Mouse (Mus musculus): ENCODE data around the gene Gm10642. TPM values are rescaled to one million over a fixed set of nuclear protein-coding genes. Genes with fewer than 3 reads are reported as not detected.
A peak's percentile ranks its signal among the peaks of the same experiment; 100 is the strongest.

Gm10642 gene
- polyA plus RNA-seq, 1 experiment from 2014 or later: 0.45 TPM

- H3K27me3 ChIP-seq (ENCODE audit: control insufficient read depth, insufficient read depth, low read length): no peaks in the 10 kb centered on the region
- no peak overlapping the region for H3K4me3 ChIP-seq (ENCODE audit: control insufficient read depth in 1 of 2, insufficient read depth in 1 of 2, low read depth in 1 of 2, low read length in 2 of 2)
- H3K9me3 ChIP-seq (ENCODE audit: control insufficient read depth, low read length): no peaks in the 10 kb centered on the region
- ATAC-seq (ENCODE audit: insufficient number of reproducible peaks, insufficient read depth, low FRiP score, low read depth): no peak
- H3K4me1 ChIP-seq (ENCODE audit: control insufficient read depth in 2 of 2, insufficient read depth in 2 of 2, low read length in 2 of 2): 0 out of 4 replicates have a peak, but pooled peaks cover 0 to 3% of the 10 kb centered on the region in 2 experiments
- H3K4me2 ChIP-seq (ENCODE audit: low read length): no peak overlapping the region
- H3K36me3 ChIP-seq (ENCODE audit: control insufficient read depth, insufficient read depth, low read length): no peaks in the 10 kb centered on the region
- WGBS: 67% methylated on average over 4 of the region's 4 CpGs
- H3K27ac ChIP-seq (replicated peaks in 1 of 2; ENCODE audit: control insufficient read depth in 1 of 2, insufficient read depth in 1 of 2, low read depth in 2 of 2, low read length in 2 of 2): no peak overlapping the region
- H3K9ac ChIP-seq (ENCODE audit: low read length): no peak overlapping the region
Observed at GRCm38 (mm10) chr9:70673656-70674055, 17.6 kb downstream of the Gm10642 start.

GRCm38 (mm10) chr9:70675117-70675516 lies 19.1 kb downstream of the Gm10642 start:
- ATAC-seq (ENCODE audit: insufficient number of reproducible peaks, insufficient read depth, low FRiP score, low read depth): no peak
- no peak overlapping the region for H3K27ac ChIP-seq (replicated peaks in 1 of 2; ENCODE audit: control insufficient read depth in 1 of 2, insufficient read depth in 1 of 2, low read depth in 2 of 2, low read length in 2 of 2)
- no peak overlapping the region for H3K4me2 ChIP-seq (ENCODE audit: low read length)
- H3K27me3 ChIP-seq (ENCODE audit: control insufficient read depth, insufficient read depth, low read length): no peaks in the 10 kb centered on the region
- no peaks in the 10 kb centered on the region for H3K9me3 ChIP-seq (ENCODE audit: control insufficient read depth, low read length)
- H3K36me3 ChIP-seq (ENCODE audit: control insufficient read depth, insufficient read depth, low read length): no peaks in the 10 kb centered on the region
- WGBS: 74% methylated on average over 4 of the region's 4 CpGs
- H3K9ac ChIP-seq (ENCODE audit: low read length): no peak overlapping the region
- H3K4me3 ChIP-seq (ENCODE audit: control insufficient read depth in 1 of 2, insufficient read depth in 1 of 2, low read depth in 1 of 2, low read length in 2 of 2): no peak overlapping the region
- H3K4me1 ChIP-seq (ENCODE audit: control insufficient read depth in 2 of 2, insufficient read depth in 2 of 2, low read length in 2 of 2): 0 out of 4 replicates have a peak, but pooled peaks cover 0 to 3% of the 10 kb centered on the region in 2 experiments

GRCm38 (mm10) chr9:70675961-70676360 lies 19.9 kb downstream of the Gm10642 start:
- H3K4me2 ChIP-seq (ENCODE audit: low read length): no peak overlapping the region
- H3K9me3 ChIP-seq (ENCODE audit: control insufficient read depth, low read length): no peaks in the 10 kb centered on the region
- 82% methylated on average over 5 of the region's 5 CpGs for WGBS
- no peak overlapping the region for H3K9ac ChIP-seq (ENCODE audit: low read length)
- H3K27ac ChIP-seq (replicated peaks in 1 of 2; ENCODE audit: control insufficient read depth in 1 of 2, insufficient read depth in 1 of 2, low read depth in 2 of 2, low read length in 2 of 2): no peak overlapping the region
- H3K36me3 ChIP-seq (ENCODE audit: control insufficient read depth, insufficient read depth, low read length): no peaks in the 10 kb centered on the region
- H3K27me3 ChIP-seq (ENCODE audit: control insufficient read depth, insufficient read depth, low read length): no peaks in the 10 kb centered on the region
- ATAC-seq (ENCODE audit: insufficient number of reproducible peaks, insufficient read depth, low FRiP score, low read depth): no peak
- peaks cover 0 to 6% of the 10 kb centered on the region in 2 experiments; a peak in 1 of 4 replicates for H3K4me1 ChIP-seq (ENCODE audit: control insufficient read depth in 2 of 2, insufficient read depth in 2 of 2, low read length in 2 of 2)
- no peak overlapping the region for H3K4me3 ChIP-seq (ENCODE audit: control insufficient read depth in 1 of 2, insufficient read depth in 1 of 2, low read depth in 1 of 2, low read length in 2 of 2)

GRCm38 (mm10) chr9:70678682-70679131 lies 22.7 kb downstream of the Gm10642 start, which contains the start of gene Adam10:
Gene Adam10, plus strand, starts transcription at chr9:70678997.
- no peaks in the 10 kb centered on the region for H3K9me3 ChIP-seq (ENCODE audit: control insufficient read depth, low read length)
- H3K4me3 ChIP-seq (ENCODE audit: control insufficient read depth in 1 of 2, insufficient read depth in 1 of 2, low read depth in 1 of 2, low read length in 2 of 2): peak within 1 kb of the TSS; percentile 84 to 97
- H3K27ac ChIP-seq (replicated peaks in 1 of 2; ENCODE audit: control insufficient read depth in 1 of 2, insufficient read depth in 1 of 2, low read depth in 2 of 2, low read length in 2 of 2): peak within 1 kb of the TSS; percentile 87 to 97
- H3K27me3 ChIP-seq (ENCODE audit: control insufficient read depth, insufficient read depth, low read length): no peaks in the 10 kb centered on the region
- H3K36me3 ChIP-seq (ENCODE audit: control insufficient read depth, insufficient read depth, low read length): no peaks in the 10 kb centered on the region
- peak within 1 kb of the TSS; percentile 97 for H3K9ac ChIP-seq (ENCODE audit: low read length)
- H3K4me1 ChIP-seq (ENCODE audit: control insufficient read depth in 2 of 2, insufficient read depth in 2 of 2, low read length in 2 of 2): peaks cover 0 to 22% of the 10 kb centered on the region in 2 experiments; a peak in 2 of 4 replicates
- peak; percentile 99 for ATAC-seq (ENCODE audit: insufficient number of reproducible peaks, insufficient read depth, low FRiP score, low read depth)
- H3K4me2 ChIP-seq (ENCODE audit: low read length): peak within 1 kb of the TSS; percentile 81
- under 1% methylated on average over 48 of the region's 48 CpGs for whole genome bisulfite sequencing

GRCm38 (mm10) chr9:70679132-70680091 lies 23.4 kb downstream of the Gm10642 start:
- H3K36me3 ChIP-seq (ENCODE audit: control insufficient read depth, insufficient read depth, low read length): no peaks in the 10 kb centered on the region
- no peaks in the 10 kb centered on the region for H3K27me3 ChIP-seq (ENCODE audit: control insufficient read depth, insufficient read depth, low read length)
- peak overlapping the region; percentile 97 for H3K9ac ChIP-seq (ENCODE audit: low read length)
- peak overlapping the region; percentile 87 to 97 for H3K27ac ChIP-seq (replicated peaks in 1 of 2; ENCODE audit: control insufficient read depth in 1 of 2, insufficient read depth in 1 of 2, low read depth in 2 of 2, low read length in 2 of 2)
- peak overlapping the region; percentile 81 for H3K4me2 ChIP-seq (ENCODE audit: low read length)
- WGBS: under 1% methylated on average over 85 of the region's 103 CpGs
- peaks cover 0 to 22% of the 10 kb centered on the region in 2 experiments; a peak in 2 of 4 replicates for H3K4me1 ChIP-seq (ENCODE audit: control insufficient read depth in 2 of 2, insufficient read depth in 2 of 2, low read length in 2 of 2)
- no peaks in the 10 kb centered on the region for H3K9me3 ChIP-seq (ENCODE audit: control insufficient read depth, low read length)
- peak overlapping the region; percentile 84 to 97 for H3K4me3 ChIP-seq (ENCODE audit: control insufficient read depth in 1 of 2, insufficient read depth in 1 of 2, low read depth in 1 of 2, low read length in 2 of 2)
- ATAC-seq (ENCODE audit: insufficient number of reproducible peaks, insufficient read depth, low FRiP score, low read depth): peak; percentile 68

GRCm38 (mm10) chr9:70682202-70682601 lies 26.2 kb downstream of the Gm10642 start:
- WGBS: 31% methylated on average over 1 of the region's 1 CpGs
- ATAC-seq (ENCODE audit: insufficient number of reproducible peaks, insufficient read depth, low FRiP score, low read depth): no peak
- Histone ChIP-seq H3K36me3 (ENCODE audit: control insufficient read depth, insufficient read depth, low read length) (no peaks in the 10 kb centered on the region), H3K27me3 (ENCODE audit: control insufficient read depth, insufficient read depth, low read length) (no peaks in the 10 kb centered on the region), H3K4me2 (ENCODE audit: low read length) (no peak overlapping the region; the same call in 1 of the 2 replicates), H3K9me3 (ENCODE audit: control insufficient read depth, low read length) (no peaks in the 10 kb centered on the region), H3K4me3 (ENCODE audit: control insufficient read depth in 1 of 2, insufficient read depth in 1 of 2, low read depth in 1 of 2, low read length in 2 of 2) (no peak overlapping the region), H3K4me1 (ENCODE audit: control insufficient read depth in 2 of 2, insufficient read depth in 2 of 2, low read length in 2 of 2) (peaks cover 0 to 38% of the 10 kb centered on the region in 2 experiments; a peak in 2 of 4 replicates), H3K27ac (replicated peaks in 1 of 2; ENCODE audit: control insufficient read depth in 1 of 2, insufficient read depth in 1 of 2, low read depth in 2 of 2, low read length in 2 of 2) (no peak overlapping the region), H3K9ac (ENCODE audit: low read length) (no peak overlapping the region)

GRCm38 (mm10) chr9:70688301-70688968 lies 32.4 kb downstream of the Gm10642 start:
- ATAC-seq (ENCODE audit: insufficient number of reproducible peaks, insufficient read depth, low FRiP score, low read depth): no peak
- Histone ChIP-seq H3K27me3 (ENCODE audit: control insufficient read depth, insufficient read depth, low read length) (no peaks in the 10 kb centered on the region), H3K4me2 (ENCODE audit: low read length) (peak overlapping the region; percentile 23; the same call in 1 of the 2 replicates), H3K27ac (replicated peaks in 1 of 2; ENCODE audit: control insufficient read depth in 1 of 2, insufficient read depth in 1 of 2, low read depth in 2 of 2, low read length in 2 of 2) (no peak overlapping the region), H3K4me1 (ENCODE audit: control insufficient read depth in 2 of 2, insufficient read depth in 2 of 2, low read length in 2 of 2) (peaks cover 2 to 46% of the 10 kb centered on the region in 2 experiments; a peak in 3 of 4 replicates), H3K36me3 (ENCODE audit: control insufficient read depth, insufficient read depth, low read length) (no peaks in the 10 kb centered on the region), H3K9ac (ENCODE audit: low read length) (no peak overlapping the region), H3K9me3 (ENCODE audit: control insufficient read depth, low read length) (no peaks in the 10 kb centered on the region), H3K4me3 (ENCODE audit: control insufficient read depth in 1 of 2, insufficient read depth in 1 of 2, low read depth in 1 of 2, low read length in 2 of 2) (no peak overlapping the region)
- 35% methylated on average over 2 of the region's 2 CpGs for WGBS
